Mouse (Mus musculus): ENCODE measurements around the gene Asl.
"Not testable (repeated sequence)": the region's sequence is repeated elsewhere in the genome, so short reads cannot be mapped to it uniquely, and the experiment has no call there.

Gene Asl

GRCm38 (mm10) chr5:130046589-130046988, 17.5 kb upstream of the Asl start:
- in situ Hi-C loops (cut with MboI, MseI), result no loop called here

- in situ Hi-C loops (cut with MboI, MseI), result no loop called here
Observed at GRCm38 (mm10) chr5:130046100-130046499, 17.1 kb upstream of the Asl start.

- in situ Hi-C loops (cut with MboI, MseI), result no loop called here
Observed at GRCm38 (mm10) chr5:130044201-130044695, 15.2 kb upstream of the Asl start.

- in situ Hi-C loops (cut with MboI, MseI), result no loop called here
Observed at GRCm38 (mm10) chr5:130043741-130044140, 14.7 kb upstream of the Asl start.

GRCm38 (mm10) chr5:130041262-130041661, 12.2 kb upstream of the Asl start:
- in situ Hi-C loops (cut with MboI, MseI), result no loop called here

GRCm38 (mm10) chr5:130040797-130041196, 11.8 kb upstream of the Asl start:
- in situ Hi-C loops (cut with MboI, MseI), result no loop called here

GRCm38 (mm10) chr5:130037752-130038455, 8.9 kb upstream of the Asl start:
- in situ Hi-C loops (cut with MboI, MseI), result no loop called here

GRCm38 (mm10) chr5:130036300-130036699, 7.3 kb upstream of the Asl start:
- in situ Hi-C loops (cut with MboI, MseI), result not testable (repeated sequence)

GRCm38 (mm10) chr5:130033869-130034268, 4.8 kb upstream of the Asl start:
- in situ Hi-C loops (cut with MboI, MseI), result no loop called here

GRCm38 (mm10) chr5:130031410-130032390, 2.7 kb upstream of the Asl start:
- in situ Hi-C loops (cut with MboI, MseI), result no loop called here

- in situ Hi-C loops (cut with MboI, MseI), result no loop called here
Observed at GRCm38 (mm10) chr5:130027696-130028095, 1.4 kb downstream of the Asl start.

- in situ Hi-C loops (cut with MboI, MseI), result no loop called here
Observed at GRCm38 (mm10) chr5:130027134-130027533, 1.9 kb downstream of the Asl start.

- in situ Hi-C loops (cut with MboI, MseI), result no loop called here
Observed at GRCm38 (mm10) chr5:130023767-130024539, 5.1 kb downstream of the Asl start.

- in situ Hi-C loops (cut with MboI, MseI), result no loop called here
Observed at GRCm38 (mm10) chr5:130023067-130023766, 5.8 kb downstream of the Asl start.

- in situ Hi-C loops (cut with MboI, MseI), result no loop called here
Observed at GRCm38 (mm10) chr5:130022366-130022765, 6.7 kb downstream of the Asl start.

- in situ Hi-C loops (cut with MboI, MseI), result no loop called here
Observed at GRCm38 (mm10) chr5:130021361-130021966, 7.6 kb downstream of the Asl start.

GRCm38 (mm10) chr5:130019461-130019860, 9.6 kb downstream of the Asl start:
- in situ Hi-C loops (cut with MboI, MseI), result loop anchor here in 1 of 2 experiments (5.0 kb wide), 1 partner anchor 237 kb away; no protein-coding TSS in a partner anchor

GRCm38 (mm10) chr5:130015104-130015503, 13.9 kb downstream of the Asl start:
- in situ Hi-C loops (cut with MboI, MseI), result loop anchor here in 1 of 2 experiments (5.0 kb wide), 1 partner anchor 233 kb away; no protein-coding TSS in a partner anchor

GRCm38 (mm10) chr5:130010961-130011360, 18.1 kb downstream of the Asl start:
- in situ Hi-C loops (cut with MboI, MseI), result no loop called here

- in situ Hi-C loops (cut with MboI, MseI), result loop anchor here in 1 of 2 experiments (10.0 kb wide), 1 partner anchor 985 kb away; the partner anchor contains the start of gene Ran
Observed at GRCm38 (mm10) chr5:130009784-130010183, 19.3 kb downstream of the Asl start.

Measured in T-helper 17 cell (primary cell).